Mouse (Mus musculus): ENCODE measurements around the gene Timm23.
A peak's percentile ranks its signal among the peaks of the same experiment; 100 is the strongest.

DNA sequence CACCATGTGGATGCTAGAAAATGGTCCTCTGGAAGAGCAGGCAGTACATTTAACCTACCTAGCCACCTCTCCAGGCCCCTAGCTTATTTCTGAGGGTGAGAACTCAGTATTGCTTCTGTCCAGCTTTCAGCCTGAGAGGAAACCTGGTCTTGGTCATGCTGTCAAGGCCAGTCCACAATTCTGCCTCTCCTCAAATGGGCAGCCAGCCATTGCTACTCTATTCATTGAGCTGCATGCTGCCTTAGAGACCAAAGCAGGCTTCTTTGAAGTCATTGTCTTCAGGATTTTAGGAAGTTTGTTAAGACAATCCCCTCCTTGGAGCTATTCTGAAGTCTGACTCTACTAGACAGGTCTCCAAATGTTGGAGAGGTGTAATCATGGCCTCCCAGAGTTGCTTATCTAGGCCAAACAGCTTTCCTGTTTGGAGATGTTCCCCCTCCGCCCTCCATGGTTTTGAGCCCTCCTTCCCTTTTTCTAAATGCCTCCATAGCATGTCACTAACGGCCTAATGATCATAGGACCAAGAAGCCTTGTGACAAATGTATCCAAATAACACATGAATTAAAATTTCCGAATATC is 33.0 kb downstream of the Timm23 start:
- no peak for TF ChIP-seq CTCF (IDR thresholded peaks at IDR 0.05; ENCODE audit: low read depth)
- TF ChIP-seq EP300 (IDR thresholded peaks at IDR 0.05; ENCODE audit: low read depth), result peak; percentile 98
